Mouse (Mus musculus): ENCODE results near the gene Nme7. TPM values are rescaled to one million over a fixed set of nuclear protein-coding genes. Genes with fewer than 3 reads are reported as not detected.

Gene Nme7
- polyA plus RNA-seq, 1 experiment from 2014 or later: 14.1 TPM

DNA sequence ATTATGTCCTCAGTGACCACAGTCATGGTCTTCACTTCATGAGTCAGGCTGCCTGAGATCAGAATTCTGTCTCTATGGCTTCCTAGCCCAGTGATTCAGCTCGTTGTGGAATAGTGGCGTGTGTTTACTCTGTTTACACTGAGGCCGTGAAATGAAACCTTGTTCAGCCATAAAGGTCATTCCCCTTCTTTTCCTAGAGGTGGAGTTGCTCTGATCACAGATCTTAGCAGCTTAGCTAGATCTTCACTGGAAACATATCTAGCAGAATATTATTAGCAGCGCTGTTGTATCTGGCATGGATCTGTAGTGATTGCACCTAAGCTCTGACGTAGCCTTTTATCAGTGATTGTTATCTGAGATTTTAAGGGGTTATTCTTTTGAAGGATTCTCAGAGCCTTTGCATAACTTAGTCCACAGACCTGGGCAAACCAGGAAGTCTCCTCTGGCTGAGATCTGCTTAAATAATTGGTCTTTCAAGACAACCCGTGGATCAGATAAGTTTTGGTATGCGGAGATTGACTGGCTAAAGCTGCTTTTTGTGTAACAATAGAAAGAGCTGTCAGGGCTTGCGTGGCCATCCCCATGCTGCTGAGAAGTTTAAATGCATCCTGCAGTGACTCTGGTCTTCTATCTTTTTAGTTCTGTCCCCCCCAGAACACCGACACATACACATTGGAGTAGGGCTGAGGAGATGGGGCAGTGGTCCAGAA, 177.9 kb downstream of the Nme7 start:
- H3K4me2 ChIP-seq: no peak overlapping the region
- ATAC-seq (ENCODE audit: low read depth): no peak
- H3K9me3 ChIP-seq (replicated peaks): no peaks in the 10 kb centered on the region
- no peaks in the 10 kb centered on the region for H3K4me1 ChIP-seq (replicated peaks)
- no peaks in the 10 kb centered on the region for H3K27me3 ChIP-seq
- 45% methylated on average over 9 of the region's 9 CpGs for WGBS (ENCODE audit: insufficient replicate concordance)
- H3K36me3 ChIP-seq: no peaks in the 10 kb centered on the region
- no peak overlapping the region for H3K9ac ChIP-seq
- H3K4me3 ChIP-seq (replicated peaks): no peak overlapping the region
- H3K27ac ChIP-seq: no peak overlapping the region
- no peak for DNase-seq

DNA sequence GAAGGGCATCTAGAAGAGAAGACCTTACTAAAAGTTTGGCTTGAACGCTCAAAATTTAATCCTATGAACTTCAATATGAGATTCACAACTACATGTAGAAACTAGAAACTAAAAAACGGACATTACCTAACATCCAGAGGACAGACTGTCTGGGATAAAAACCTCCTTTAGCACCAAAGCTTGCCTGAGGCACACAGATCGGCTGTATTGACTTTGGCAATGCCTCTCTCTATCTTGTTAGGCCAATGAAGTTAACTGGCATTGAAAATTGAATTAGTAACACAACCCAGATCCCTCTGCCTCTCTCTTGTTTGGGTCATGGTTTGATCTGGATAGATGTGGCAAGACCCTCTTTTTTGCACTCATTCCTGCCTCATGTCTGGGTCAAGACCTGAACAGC, 178.9 kb downstream of the Nme7 start:
- ATAC-seq (ENCODE audit: low read depth): no peak
- Histone ChIP-seq H3K9me3 (replicated peaks) (no peaks in the 10 kb centered on the region), H3K27me3 (no peaks in the 10 kb centered on the region), H3K36me3 (no peaks in the 10 kb centered on the region), H3K4me3 (replicated peaks) (no peak overlapping the region), H3K4me2 (no peak overlapping the region), H3K4me1 (replicated peaks) (no peaks in the 10 kb centered on the region), H3K9ac (no peak overlapping the region), H3K27ac (no peak overlapping the region)
- no peak for DNase-seq
- 67% methylated on average over 3 of the region's 3 CpGs for WGBS (ENCODE audit: insufficient replicate concordance)

GRCm38 (mm10) chr1:164483728-164484127, 179.8 kb downstream of the Nme7 start:
- Histone ChIP-seq H3K4me3 (replicated peaks) (no peak overlapping the region), H3K9ac (no peak overlapping the region), H3K4me1 (replicated peaks) (no peaks in the 10 kb centered on the region), H3K27me3 (no peaks in the 10 kb centered on the region), H3K36me3 (no peaks in the 10 kb centered on the region), H3K4me2 (no peak overlapping the region), H3K9me3 (replicated peaks) (no peaks in the 10 kb centered on the region), H3K27ac (no peak overlapping the region)
- ATAC-seq (ENCODE audit: low read depth) (no peak), DNase-seq (no peak)

Other genes with a start within 250 kb of the Nme7 start
- 4.0 and 4.9 TPM in 2 replicates for gene Sell, start 242.1 kb upstream of the Nme7 start, polyA plus RNA-seq (2015; fragmentation: Nextera tagmentation; extraction: Ambion mirVana)
- gene Selp, start 188.9 kb upstream of the Nme7 start, polyA plus RNA-seq (2015; fragmentation: Nextera tagmentation; extraction: Ambion mirVana): 0.53 and 0.80 TPM in 2 replicates
- 5.0 and 7.3 TPM in 2 replicates for gene F5, start 152.3 kb upstream of the Nme7 start, polyA plus RNA-seq (2015; fragmentation: Nextera tagmentation; extraction: Ambion mirVana)
- gene Slc19a2, start 55.1 kb upstream of the Nme7 start, polyA plus RNA-seq (2015; fragmentation: Nextera tagmentation; extraction: Ambion mirVana): 20.6 and 25.3 TPM in 2 replicates
- 4.5 and 4.7 TPM in 2 replicates for gene Ccdc181, start 28.5 kb upstream of the Nme7 start, polyA plus RNA-seq (2015; fragmentation: Nextera tagmentation; extraction: Ambion mirVana)
- gene Blzf1, start 3.4 kb downstream of the Nme7 start, polyA plus RNA-seq (2015; fragmentation: Nextera tagmentation; extraction: Ambion mirVana): 12.1 and 14.2 TPM in 2 replicates
- gene Atp1b1, start 154.2 kb downstream of the Nme7 start, polyA plus RNA-seq (2015; fragmentation: Nextera tagmentation; extraction: Ambion mirVana): 9.1 and 12.0 TPM in 2 replicates

All from liver, embryonic 13.5 days (tissue).